Mouse (Mus musculus) thymus, adult 2 months (tissue): Measurements from ENCODE around the gene Shcbp1.

Experiments
- CTCF ChIP-seq: fragments of 200-500 bp; IDR thresholded peaks from 2 replicates; pipeline ENCODE4 v1.5.1; 2012; ENCODE audit warnings: mild to moderate bottlenecking, control low read depth, low read length, moderate library complexity, borderline replicate concordance; ENCODE audit not compliant: control insufficient read depth, poor library complexity, insufficient read depth; ENCODE audit errors: extremely low read depth
- POLR2A ChIP-seq: fragments of 200-500 bp; IDR thresholded peaks from 2 replicates; pipeline ENCODE4 v1.6.1; 2012; ENCODE audit warnings: mild to moderate bottlenecking, low read length, control low read depth, moderate library complexity; ENCODE audit not compliant: control insufficient read depth, poor library complexity, insufficient read depth; ENCODE audit errors: extremely low read depth

GRCm38 (mm10) chr8:4808831-4809230 lies 29.5 kb upstream of the Shcbp1 start:
- TF ChIP-seq CTCF: no peak
- no peak for TF ChIP-seq POLR2A
